Mouse (Mus musculus): Measurements from ENCODE around the gene Cops4. TPM values are rescaled to one million over a fixed set of nuclear protein-coding genes. Genes with fewer than 3 reads are reported as not detected.

Cops4 gene
- total RNA-seq (2023), result 64.3 TPM

GRCm38 (mm10) chr5:100518049-100519026, at the start of gene Cops4:
Cops4 (plus strand) TSS chr5:100518309.

GRCm38 (mm10) chr5:100500458-100500961, 17.6 kb upstream of the Cops4 start, which contains the start of gene Lin54:
Lin54 (minus strand) TSS chr5:100500639.

GRCm38 (mm10) chr5:100572069-100572468, 54.0 kb downstream of the Cops4 start, which contains the start of gene Plac8:
Plac8 (minus strand) TSS chr5:100572245.

Other genes with a start within 250 kb of the Cops4 start
- gene Sec31a, start 102.1 kb upstream of the Cops4 start, total RNA-seq (2023), result 137 TPM
- 28.1 TPM for gene Lin54, start 17.7 kb upstream of the Cops4 start, total RNA-seq (2023)
- 55.5 TPM for gene Plac8, start 53.9 kb downstream of the Cops4 start, total RNA-seq (2023)
- 39.2 TPM for gene Coq2, start 156.8 kb downstream of the Cops4 start, total RNA-seq (2023)
- gene Hpse, start 201.4 kb downstream of the Cops4 start, total RNA-seq (2023), result 1.4 TPM

Data from CD8-positive naive resting alpha-beta T cell, adult 57 days (primary cell).